Mouse (Mus musculus) CH12.LX (cell line): ENCODE results near the gene Aym1. TPM values are rescaled to one million over a fixed set of nuclear protein-coding genes. Genes with fewer than 3 reads are reported as not detected.

Experiments used
- DNase-seq: peaks from one replicate; pipeline ENCODE4 v3.0.0-alpha.2; 2013; ENCODE audit errors: extremely low read depth
- H3K27ac ChIP-seq: 2 replicates; pipeline ENCODE4 v1.5.1; 2012; ENCODE audit warnings: low read depth, mild to moderate bottlenecking, control low read depth, moderate library complexity; ENCODE audit not compliant: insufficient read depth
- H3K27me3 ChIP-seq: replicated peaks from 2 replicates; pipeline ENCODE3; 2012; ENCODE audit warnings: inconsistent platforms
- H3K36me3 ChIP-seq, 2 experiments: replicated peaks in 1 of 2; 2 replicates each; pipeline versions ENCODE3 to v1.6.1; 2012; ENCODE audit warnings: inconsistent platforms in 1 of 2, low read length in 1 of 2, mild to moderate bottlenecking in 1 of 2, mixed read lengths in 1 of 2, moderate library complexity in 1 of 2; ENCODE audit not compliant: control insufficient read depth in 1 of 2, insufficient read depth in 1 of 2
- H3K4me1 ChIP-seq, 2 experiments: 2 replicates each; pipeline ENCODE4 v1.6.1; 2012; ENCODE audit warnings: inconsistent platforms in 1 of 2, moderate library complexity in 1 of 2; ENCODE audit not compliant: insufficient read depth in 2 of 2, control insufficient read depth in 1 of 2
- H3K4me2 ChIP-seq: 2 replicates; pipeline ENCODE4 v1.6.1; 2012; ENCODE audit warnings: low read depth, mild to moderate bottlenecking, control low read depth; ENCODE audit not compliant: poor library complexity, insufficient read depth, severe bottlenecking
- H3K4me3 ChIP-seq, 3 experiments: fragments of 150-350 bp in 1 of 3; sonication (generic) in 1 of 3; replicated peaks in 1 of 3; 2 replicates each; pipeline versions ENCODE3 to v1.5.1; 2011 to 2012; ENCODE audit warnings: low read depth in 2 of 3, low read length in 2 of 3, mild to moderate bottlenecking in 2 of 3, moderate library complexity in 2 of 3, control low read depth in 1 of 3, improper control_type of control experiment in 1 of 3, inconsistent platforms in 1 of 3, mixed read lengths in 1 of 3; ENCODE audit not compliant: poor library complexity in 1 of 3
- H3K79me2 ChIP-seq: replicated peaks from 2 replicates; pipeline ENCODE4 v1.6.1; 2012; ENCODE audit warnings: mild to moderate bottlenecking, moderate library complexity; ENCODE audit not compliant: control insufficient read depth, poor library complexity, insufficient read depth, severe bottlenecking; ENCODE audit errors: extremely low read depth
- H3K9ac ChIP-seq: 2 replicates; pipeline ENCODE4 v1.6.1; 2012; ENCODE audit warnings: low read depth, mild to moderate bottlenecking, control low read depth, moderate library complexity; ENCODE audit not compliant: insufficient read depth
- H3K9me3 ChIP-seq: replicated peaks from 2 replicates; pipeline ENCODE3; 2012; ENCODE audit warnings: low read length, inconsistent platforms, mixed read lengths
- BHLHE40 ChIP-seq: IDR thresholded peaks from 2 replicates; pipeline ENCODE4 v1.6.1; 2011; ENCODE audit warnings: mild to moderate bottlenecking, low read depth, low read length, improper control_type of control experiment
- CHD1 ChIP-seq: IDR thresholded peaks from 2 replicates; pipeline ENCODE4 v1.6.1; 2012; ENCODE audit warnings: low read depth, low read length, improper control_type of control experiment, inconsistent platforms
- CHD2 ChIP-seq: IDR thresholded peaks from 2 replicates; pipeline ENCODE4 v1.6.1; 2011; ENCODE audit warnings: low read length, improper control_type of control experiment
- CTCF ChIP-seq, 2 experiments: IDR thresholded peaks in 1 of 2; conservative IDR thresholded peaks in 1 of 2; 2 replicates each; pipeline ENCODE4 v1.5.1; 2011 to 2012; ENCODE audit warnings: low read depth in 2 of 2, low read length in 2 of 2, improper control_type of control experiment in 1 of 2, inconsistent platforms in 1 of 2, mild to moderate bottlenecking in 1 of 2, moderate library complexity in 1 of 2
- E2F4 ChIP-seq: IDR thresholded peaks from 2 replicates; pipeline ENCODE4 v1.6.1; 2011; ENCODE audit warnings: low read depth, low read length, improper control_type of control experiment; ENCODE audit not compliant: insufficient replicate concordance
- ELF1 ChIP-seq: IDR thresholded peaks from 2 replicates; pipeline ENCODE4 v1.6.1; 2014; ENCODE audit warnings: low read depth, mild to moderate bottlenecking, inconsistent platforms, low read length, improper control_type of control experiment
- EP300 ChIP-seq: IDR thresholded peaks from 2 replicates; pipeline ENCODE4 v1.6.1; 2011; ENCODE audit warnings: low read length, improper control_type of control experiment
- GABPA ChIP-seq: IDR thresholded peaks from 2 replicates; pipeline ENCODE4 v1.6.1; 2012; ENCODE audit warnings: low read depth, low read length, improper control_type of control experiment, inconsistent platforms; ENCODE audit not compliant: insufficient replicate concordance
- HCFC1 ChIP-seq: IDR thresholded peaks from 2 replicates; pipeline ENCODE4 v1.6.1; 2012; ENCODE audit warnings: low read depth, mild to moderate bottlenecking, inconsistent platforms, low read length, improper control_type of control experiment
- IRF4 ChIP-seq: IDR thresholded peaks from 2 replicates; pipeline ENCODE4 v1.6.1; 2014; ENCODE audit warnings: low read depth, mild to moderate bottlenecking, inconsistent platforms, low read length, improper control_type of control experiment
- JUND ChIP-seq: conservative IDR thresholded peaks from 2 replicates; pipeline ENCODE4 v1.6.1; 2011; ENCODE audit warnings: low read depth, low read length, improper control_type of control experiment
- KAT2A ChIP-seq: IDR thresholded peaks from 2 replicates; pipeline ENCODE4 v1.6.1; 2012; ENCODE audit warnings: low read length, improper control_type of control experiment, inconsistent platforms; ENCODE audit not compliant: insufficient replicate concordance
- MAFK ChIP-seq: IDR thresholded peaks from 2 replicates; pipeline ENCODE4 v1.6.1; 2011; ENCODE audit warnings: low read length, improper control_type of control experiment; ENCODE audit not compliant: insufficient replicate concordance
- MAX ChIP-seq: IDR thresholded peaks from 2 replicates; pipeline ENCODE4 v1.6.1; 2011; ENCODE audit warnings: low read length, improper control_type of control experiment
- MXI1 ChIP-seq: IDR thresholded peaks from 2 replicates; pipeline ENCODE4 v1.6.1; 2011; ENCODE audit warnings: mild to moderate bottlenecking, low read depth, low read length, improper control_type of control experiment
- NELFE ChIP-seq: IDR thresholded peaks from 2 replicates; pipeline ENCODE4 v1.6.1; 2011; ENCODE audit warnings: low read depth, low read length, improper control_type of control experiment
- PAX5 ChIP-seq: IDR thresholded peaks from 2 replicates; pipeline ENCODE4 v1.6.1; 2012; ENCODE audit warnings: low read length, inconsistent platforms, mixed read lengths
- SIN3A ChIP-seq: IDR thresholded peaks from 2 replicates; pipeline ENCODE4 v1.6.1; 2012; ENCODE audit warnings: low read length, improper control_type of control experiment, inconsistent platforms
- SMC3 ChIP-seq: IDR thresholded peaks from 2 replicates; pipeline ENCODE4 v1.6.1; 2011; ENCODE audit warnings: low read depth, low read length, improper control_type of control experiment
- TBP ChIP-seq: conservative IDR thresholded peaks from 2 replicates; pipeline ENCODE4 v1.6.1; 2011; ENCODE audit warnings: low read depth, low read length, improper control_type of control experiment
- TCF12 ChIP-seq: IDR thresholded peaks from 2 replicates; pipeline ENCODE4 v1.6.1; 2014; ENCODE audit warnings: low read depth, mild to moderate bottlenecking, inconsistent platforms, low read length, improper control_type of control experiment
- USF1 ChIP-seq: IDR thresholded peaks from 2 replicates; pipeline ENCODE4 v1.6.1; 2014; ENCODE audit warnings: low read depth, mild to moderate bottlenecking, inconsistent platforms, low read length, improper control_type of control experiment
- ZMIZ1 ChIP-seq: IDR thresholded peaks from 2 replicates; pipeline ENCODE4 v1.6.1; 2012; ENCODE audit warnings: low read depth, mild to moderate bottlenecking, inconsistent platforms, low read length, improper control_type of control experiment
- ZNF384 ChIP-seq: IDR thresholded peaks from 2 replicates; pipeline ENCODE4 v1.6.1; 2012; ENCODE audit warnings: low read depth, low read length, improper control_type of control experiment, inconsistent platforms
- dilution Hi-C: fragments of 300-500 bp; cut with MboI; formaldehyde crosslinking; loops from 2 replicates; pipeline ENCODE4 v1.14.3; 2020; ENCODE audit warnings: low sequenced_read_pairs; ENCODE audit not compliant: extremely low pct_unique_long_range_greater_than_20kb, extremely low pct_ligation_motif_present
- in situ Hi-C: fragments of 300-500 bp; cut with MboI; formaldehyde crosslinking; loops from 3 replicates; pipeline ENCODE4 v1.14.3; 2019; ENCODE audit warnings: low sequenced_read_pairs, low pct_ligation_motif_present, low pct_unique_long_range_greater_than_20kb, mixed read lengths
- polyA plus RNA-seq: library from polyadenylated mRNA; unstranded; fragments of >175 nt; gene quantifications from 2 replicates; pipeline ENCODE4 v1.2.1, GENCODE M21; 2012; ENCODE audit warnings: low read depth; ENCODE audit not compliant: insufficient read length
- total RNA-seq, 2 experiments: library from RNA; depleted of rRNA; stranded (reverse); fragments of 300-350 nt in 1 of 2; fragments of >200 nt in 1 of 2; gene quantifications; 2 replicates each; pipeline ENCODE4 v1.2.3; 2012 to 2014

The Aym1 gene
- total and polyA plus RNA-seq, 3 experiments: not detected

- Histone ChIP-seq H3K4me1 (no peaks in the 10 kb centered on the region), H3K9me3 (no peaks in the 10 kb centered on the region), H3K79me2 (no peaks in the 10 kb centered on the region), H3K4me3 (no peak overlapping the region), H3K9ac (no peak overlapping the region), H3K27me3 (peaks cover 49% of the 10 kb centered on the region), H3K4me2 (no peak overlapping the region), H3K27ac (no peak overlapping the region), H3K36me3 (no peaks in the 10 kb centered on the region)
- TF ChIP-seq TBP (no peak), E2F4 (no peak), GABPA (no peak), MAFK (no peak), ELF1 (no peak), ZMIZ1 (no peak), CHD1 (no peak), HCFC1 (no peak), IRF4 (no peak), SIN3A (no peak), JUND (no peak), PAX5 (no peak), EP300 (no peak), CHD2 (no peak), KAT2A (no peak), USF1 (no peak), TCF12 (no peak)
- dilution Hi-C loops: no loop called here
- in situ Hi-C loops: no loop called here
- no peak for DNase-seq
Observed at GRCm38 (mm10) chr5:113349226-113349625, 7.9 kb upstream of the Aym1 start.

GRCm38 (mm10) chr5:113349810-113350209 lies 7.3 kb upstream of the Aym1 start:
- TF ChIP-seq EP300 (no peak), BHLHE40 (no peak), KAT2A (no peak), CTCF (conservative IDR thresholded peaks at IDR 0.05 in 1 of 2, IDR thresholded peaks at IDR 0.05 in 1 of 2; ENCODE audit: low read depth in 2 of 2, low read length in 2 of 2) (no peak), MXI1 (no peak), CHD1 (no peak), GABPA (no peak), SMC3 (no peak), CHD2 (no peak), E2F4 (no peak), ZNF384 (no peak), NELFE (no peak), IRF4 (no peak), ELF1 (no peak), JUND (no peak), MAX (no peak)
- Histone ChIP-seq H3K27me3 (peaks cover 47% of the 10 kb centered on the region), H3K4me2 (no peak overlapping the region), H3K4me1 (no peaks in the 10 kb centered on the region), H3K36me3 (no peaks in the 10 kb centered on the region), H3K27ac (no peak overlapping the region), H3K79me2 (no peaks in the 10 kb centered on the region), H3K9ac (no peak overlapping the region), H3K9me3 (no peaks in the 10 kb centered on the region), H3K4me3 (no peak overlapping the region)
- no peak for DNase-seq
- dilution Hi-C loops (no loop called here), in situ Hi-C loops (no loop called here)
